29 mouse cellular contexts compared by ENCODE assay signal in genomic region chr2:180845011-180845410, GRCm38 (mm10).
A peak's percentile ranks its signal among the peaks of the same experiment; 100 is the strongest.
DNase-seq lines count a peak whose midpoint lies in the region; ATAC-seq and TF ChIP-seq lines count a peak whose summit lies in the region.
"Had no signal": no experiment of that assay in that cellular context is flagged by ENCODE, and none has a peak within 500 bp of the region (broad histone marks: within the 10 kb centered on the region; RNA-seq: fewer than 3 reads in every experiment).

No protein-coding gene starts in this region.

- H3K36me3 ChIP-seq in kidney, postnatal 0 days (ENCODE audit: insufficient read depth, low read length), result no peaks in the 10 kb centered on the region
- H3K36me3 ChIP-seq in limb, embryonic 10.5 days, result no peaks in the 10 kb centered on the region
- H3K36me3 ChIP-seq: embryonic facial prominence, embryonic 15.5 days; G1E; hindbrain, embryonic 13.5 days; liver, embryonic 12.5 days; midbrain, embryonic 13.5 days; neural tube, embryonic 13.5 days had no signal

- no peaks in the 10 kb centered on the region for H3K4me1 ChIP-seq in kidney, postnatal 0 days (replicated peaks; ENCODE audit: insufficient read depth, low read length)
- no peaks in the 10 kb centered on the region for H3K4me1 ChIP-seq in limb, embryonic 10.5 days
- H3K4me1 ChIP-seq: embryonic facial prominence, embryonic 15.5 days; liver, embryonic 12.5 days had no signal

- no peaks in the 10 kb centered on the region for H3K27me3 ChIP-seq in kidney, postnatal 0 days (ENCODE audit: insufficient read depth, low read length)
- H3K27me3 ChIP-seq in limb, embryonic 10.5 days (ENCODE audit: low read depth, poor library complexity, severe bottlenecking), result no peaks in the 10 kb centered on the region
- H3K27me3 ChIP-seq: embryonic facial prominence, embryonic 15.5 days; liver, embryonic 12.5 days; midbrain, embryonic 13.5 days had no signal

- no peak for ATAC-seq in kidney, postnatal 0 days (replicated peaks; ENCODE audit: low FRiP score, low read depth)
- ATAC-seq: forebrain, embryonic 13.5 days; intestine, postnatal 0 days; liver, embryonic 12.5 days; liver, postnatal 0 days; midbrain, embryonic 13.5 days; Patski had no signal

- no peaks in the 10 kb centered on the region for H3K9me3 ChIP-seq in kidney, postnatal 0 days (replicated peaks; ENCODE audit: low read length)
- no peaks in the 10 kb centered on the region for H3K9me3 ChIP-seq in limb, embryonic 10.5 days (replicated peaks)
- H3K9me3 ChIP-seq: embryonic facial prominence, embryonic 15.5 days; forebrain, embryonic 13.5 days; G1E; hindbrain, embryonic 13.5 days; liver, embryonic 12.5 days; midbrain, embryonic 13.5 days; neural tube, embryonic 13.5 days had no signal

- TF ChIP-seq CTCF in kidney, postnatal 0 days (IDR thresholded peaks at IDR 0.05; ENCODE audit: low read depth), result no peak

- no peak overlapping the region for H3K4me3 ChIP-seq in kidney, postnatal 0 days (replicated peaks; ENCODE audit: low read depth, low read length)
- H3K4me3 ChIP-seq in limb, embryonic 10.5 days, result no peak overlapping the region
- H3K4me3 ChIP-seq: embryonic facial prominence, embryonic 15.5 days; forebrain, embryonic 13.5 days; hindbrain, embryonic 13.5 days; liver, embryonic 12.5 days; midbrain, embryonic 13.5 days; neural tube, embryonic 13.5 days had no signal

- no peak overlapping the region for H3K9ac ChIP-seq in kidney, postnatal 0 days (ENCODE audit: low read depth, low read length)
- H3K9ac ChIP-seq: embryonic facial prominence, embryonic 15.5 days; forebrain, embryonic 13.5 days; hindbrain, embryonic 13.5 days; liver, embryonic 12.5 days; liver, postnatal 0 days; midbrain, embryonic 13.5 days; neural tube, embryonic 13.5 days had no signal

- DNase-seq in kidney, postnatal 0 days (ENCODE audit: low spot score), result peak; percentile 61
- no peak for DNase-seq in kidney, adult 11 months
- peak; percentile 21 for DNase-seq in R1 (ENCODE audit: low read depth, low spot score)
- peak; percentile 10 for DNase-seq in embryo, embryonic 9.5 days (ENCODE audit: extremely low spot score)
- peak; percentile 31 for DNase-seq in limb, embryonic 10.5 days (ENCODE audit: low spot score)
- no peak for DNase-seq in thymus, postnatal 14 days
- DNase-seq in layer of hippocampus, postnatal 14 days (ENCODE audit: low spot score in 2 of 2), result no peak
- no peak for DNase-seq in cerebellum, postnatal 25 days
- DNase-seq: cerebellum, adult 9-11 months; gastrocnemius, postnatal 25 days; heart, adult 11 months; heart, postnatal 4 days; layer of hippocampus, adult 9-11 months; liver, postnatal 0 days; lung, postnatal 10 days; right cerebral cortex, postnatal 4 days; thymus, adult 2 months; thymus, postnatal 4 days had no signal

- no peak overlapping the region for H3K27ac ChIP-seq in kidney, postnatal 0 days
- H3K27ac ChIP-seq in limb, embryonic 10.5 days, result no peak overlapping the region
- H3K27ac ChIP-seq: embryonic facial prominence, embryonic 15.5 days; forebrain, embryonic 13.5 days; hindbrain, embryonic 13.5 days; liver, embryonic 12.5 days; macrophage; midbrain, embryonic 13.5 days had no signal

- WGBS in kidney, postnatal 0 days, result 25% methylated on average over 5 of the region's 5 CpGs
- WGBS in limb, embryonic 10.5 days, result 29% methylated on average over 5 of the region's 5 CpGs

- no peak overlapping the region for H3K4me2 ChIP-seq in kidney, postnatal 0 days (ENCODE audit: low read length)
- H3K4me2 ChIP-seq: embryonic facial prominence, embryonic 15.5 days; forebrain, embryonic 13.5 days; heart, embryonic 11.5 days; hindbrain, embryonic 13.5 days; liver, embryonic 12.5 days; midbrain, embryonic 13.5 days; neural tube, embryonic 13.5 days had no signal

Comparison
In these comparisons a context has a peak if more than half of its experiments do, and no peak if none do; other contexts are left out.
1. DNase-seq: peak in kidney, postnatal 0 days (single experiment), R1 (single experiment), embryo, embryonic 9.5 days (single experiment) and limb, embryonic 10.5 days (single experiment); none in kidney, adult 11 months (single experiment), thymus, postnatal 14 days (single experiment), layer of hippocampus, postnatal 14 days (0 of 2) and cerebellum, postnatal 25 days (0 of 2).